Comparison of ENCODE assay signal across 11 mouse cellular contexts in genomic region chr6:145457066-145457465, GRCm38 (mm10).
DNase-seq lines count a peak whose midpoint lies in the region.
"Had no signal": no experiment of that assay in that cellular context is flagged by ENCODE, and none has a peak within 500 bp of the region (broad histone marks: within the 10 kb centered on the region; RNA-seq: fewer than 3 reads in every experiment).

No protein-coding gene starts in this region.

- intact Hi-C loops in heart, postnatal 10 days (cut with DNase I): no loop called here
- intact Hi-C loops in left cerebral cortex, postnatal 14 days (cut with DNase I): no loop called here

- DNase-seq in kidney, postnatal 25 days: peak; percentile 19 to 51
- no peak for DNase-seq in kidney, adult 11 months
- peak; percentile 75 to 84 for DNase-seq in heart, adult 18-20 months
- DNase-seq in heart, postnatal 10 days: peak; percentile 76 to 78
- DNase-seq in lung, postnatal 4 days: peak; percentile 23 to 62
- DNase-seq in left cerebral cortex, postnatal 14 days (ENCODE audit: low spot score in 2 of 2): no peak
- DNase-seq in embryo, embryonic 10.5 days (ENCODE audit: low spot score): no peak
- DNase-seq: cerebellum, postnatal 14 days; layer of hippocampus, adult 9-11 months; left cerebral cortex, postnatal 4 days; thymus, postnatal 36 days had no signal

Comparison
In these comparisons a context has a peak if more than half of its experiments do, and no peak if none do; other contexts are left out.
1. DNase-seq: peak in kidney, postnatal 25 days (2 of 2), heart, adult 18-20 months (2 of 2), heart, postnatal 10 days (2 of 2) and lung, postnatal 4 days (2 of 2); none in kidney, adult 11 months (single experiment), left cerebral cortex, postnatal 14 days (0 of 2) and embryo, embryonic 10.5 days (single experiment).